Mouse (Mus musculus) forebrain, embryonic 10.5 days (tissue): ENCODE results near the gene Rpl7a. TPM values are rescaled to one million over a fixed set of nuclear protein-coding genes. Genes with fewer than 3 reads are reported as not detected.

Source experiments
- DNase-seq: peaks from one replicate; pipeline ENCODE4 v3.0.0-alpha.2; 2017; ENCODE audit warnings: low spot score; ENCODE audit errors: extremely low spot score
- H3K27ac ChIP-seq: fragments of 300-500 bp; sonication (generic); 2 replicates; pipeline ENCODE4 v1.5.1; 2016; ENCODE audit warnings: mild to moderate bottlenecking
- H3K27me3 ChIP-seq: fragments of 300-500 bp; sonication (generic); 2 replicates; pipeline ENCODE4 v1.6.1; 2016; ENCODE audit warnings: mild to moderate bottlenecking; ENCODE audit not compliant: poor library complexity, severe bottlenecking
- H3K36me3 ChIP-seq: fragments of 300-500 bp; sonication (generic); replicated peaks from 2 replicates; pipeline ENCODE4 v1.6.1; 2016; ENCODE audit warnings: mild to moderate bottlenecking, moderate library complexity
- H3K4me1 ChIP-seq: fragments of 300-500 bp; sonication (generic); 2 replicates; pipeline ENCODE4 v1.6.1; 2016
- H3K4me3 ChIP-seq: fragments of 300-500 bp; sonication (generic); 2 replicates; pipeline ENCODE4 v1.5.1; 2016; ENCODE audit warnings: mild to moderate bottlenecking, moderate library complexity
- H3K9me3 ChIP-seq: fragments of 300-500 bp; sonication (generic); 2 replicates; pipeline ENCODE4 v1.6.1; 2016; ENCODE audit warnings: mild to moderate bottlenecking, moderate library complexity
- WGBS: fragments of 180-500 bp; shearing (Covaris S2); methylation state at CpG from one replicate; pipeline ENCODE4 v1.1.7; 2016; 5-methylcytosine and 5-hydroxymethylcytosine counted together
- polyA plus RNA-seq: library from polyadenylated mRNA; unstranded; fragments of >200 nt; fragmentation: Nextera tagmentation; extraction: Ambion mirVana; gene quantifications from 2 replicates; pipeline ENCODE4 v1.2.1, GENCODE M21; 2016

The Rpl7a gene
- polyA plus RNA-seq, 1 experiment from 2014 or later: 735 TPM

DNA sequence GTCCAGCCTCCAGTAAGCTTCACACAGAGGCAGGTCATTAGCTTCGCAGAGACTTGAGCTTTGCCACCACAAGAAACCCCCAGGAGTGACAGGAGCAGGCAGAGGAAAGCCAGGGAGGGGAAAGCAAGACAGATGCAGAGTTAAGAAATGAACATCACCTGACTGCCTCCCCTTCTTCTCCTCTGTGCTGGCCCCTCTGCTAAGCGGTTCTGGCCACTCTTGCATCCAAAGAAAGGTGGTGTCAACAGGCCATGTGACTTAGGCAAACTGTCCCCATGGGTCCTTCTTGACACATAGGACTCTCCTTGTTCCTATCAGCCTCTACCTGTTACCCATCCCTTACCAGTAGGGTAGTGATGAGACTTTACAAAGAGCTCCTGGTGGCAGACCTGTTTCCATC lies 4.6 kb upstream of the Rpl7a start:
- 88% methylated on average over 2 of the region's 2 CpGs for WGBS
- peaks cover 51% of the 10 kb centered on the region for H3K4me1 ChIP-seq
- H3K27me3 ChIP-seq: no peaks in the 10 kb centered on the region
- H3K36me3 ChIP-seq: peaks cover 50% of the 10 kb centered on the region
- no peak for DNase-seq
- H3K27ac ChIP-seq: no peak overlapping the region
- no peak overlapping the region for H3K4me3 ChIP-seq
- no peaks in the 10 kb centered on the region for H3K9me3 ChIP-seq

DNA sequence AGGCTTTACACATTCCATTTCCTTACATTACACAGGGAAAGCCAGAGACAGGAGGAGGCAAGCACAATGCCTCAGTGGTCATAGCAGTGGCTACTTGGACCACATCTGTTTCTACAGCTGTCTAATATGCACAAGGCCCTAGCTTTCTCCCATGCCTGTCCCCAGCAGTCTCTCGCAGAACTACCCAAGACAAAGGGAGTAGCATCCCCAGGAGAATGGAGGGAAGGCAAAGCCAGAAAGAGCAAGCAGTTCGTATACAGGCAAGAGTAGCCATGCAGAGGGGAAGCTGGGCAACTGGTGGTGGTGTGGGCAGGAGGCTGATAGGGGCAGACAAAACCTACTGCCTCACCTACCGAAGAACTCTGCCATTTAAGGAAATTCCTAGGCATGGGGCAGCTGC lies 4.1 kb upstream of the Rpl7a start:
- Histone ChIP-seq H3K4me3 (no peak overlapping the region), H3K27ac (no peak overlapping the region), H3K4me1 (peaks cover 46% of the 10 kb centered on the region), H3K36me3 (peaks cover 54% of the 10 kb centered on the region), H3K27me3 (no peaks in the 10 kb centered on the region), H3K9me3 (no peaks in the 10 kb centered on the region)
- WGBS: 91% methylated on average over 3 of the region's 3 CpGs
- DNase-seq: no peak

DNA sequence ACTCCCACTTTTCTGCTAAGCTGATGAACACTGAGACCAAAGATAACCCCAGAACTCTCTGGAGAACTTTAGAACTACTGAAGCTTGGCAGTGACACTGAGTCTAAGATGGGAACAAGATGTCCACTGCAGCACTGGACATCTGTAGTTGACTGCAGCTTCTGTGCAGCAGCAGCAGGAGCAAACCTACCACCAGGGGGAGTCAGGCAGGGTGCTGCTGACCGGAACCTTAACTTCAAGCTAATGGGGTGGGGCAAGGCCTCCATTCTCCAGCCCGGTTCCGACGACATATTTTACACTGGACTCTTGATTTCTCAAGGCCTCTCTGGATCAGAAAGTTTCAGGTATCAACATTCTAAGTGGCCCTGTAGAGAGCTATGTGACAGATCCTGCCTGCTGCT lies 3.5 kb upstream of the Rpl7a start:
- peaks cover 46% of the 10 kb centered on the region for H3K4me1 ChIP-seq
- no peak overlapping the region for H3K27ac ChIP-seq
- no peak for DNase-seq
- H3K4me3 ChIP-seq: no peak overlapping the region
- 71% methylated on average over 4 of the region's 4 CpGs for WGBS
- H3K9me3 ChIP-seq: no peaks in the 10 kb centered on the region
- H3K27me3 ChIP-seq: no peaks in the 10 kb centered on the region
- peaks cover 61% of the 10 kb centered on the region for H3K36me3 ChIP-seq

DNA sequence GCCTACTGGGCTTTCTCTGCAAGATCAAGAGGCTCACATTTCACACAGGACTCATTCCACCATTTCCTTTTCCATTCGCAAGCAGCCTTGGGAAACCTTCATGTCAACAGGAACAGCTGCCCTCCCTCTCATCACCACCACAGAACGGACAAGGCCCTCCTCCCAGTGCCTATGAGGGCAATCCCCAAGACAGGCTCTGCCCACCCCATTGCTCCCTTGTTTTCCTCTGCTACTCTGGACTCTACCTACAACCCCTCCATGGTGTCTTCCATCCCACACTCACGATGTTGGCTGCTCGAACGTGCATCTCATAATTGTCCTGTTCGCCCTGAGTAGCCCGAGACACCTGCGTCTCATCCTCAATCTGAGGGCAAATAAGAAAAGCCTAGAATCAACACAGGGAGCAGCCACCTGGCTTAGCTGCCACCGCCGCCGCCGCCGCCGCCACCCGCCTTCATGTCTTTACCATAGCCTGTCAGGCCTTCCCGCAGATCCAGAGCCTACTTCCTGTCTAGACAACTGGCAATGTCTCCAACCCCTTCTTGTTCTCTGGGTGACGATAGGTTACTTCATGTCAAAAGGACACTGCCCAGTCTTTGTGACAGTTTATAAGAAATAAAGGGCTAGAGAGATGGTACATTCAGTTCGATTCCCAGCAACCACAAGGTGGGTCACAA lies 1.7 kb upstream of the Rpl7a start:
- no peak for DNase-seq
- H3K27me3 ChIP-seq: no peaks in the 10 kb centered on the region
- WGBS: 87% methylated on average over 18 of the region's 18 CpGs
- no peaks in the 10 kb centered on the region for H3K9me3 ChIP-seq
- peaks cover 50% of the 10 kb centered on the region for H3K4me1 ChIP-seq
- H3K36me3 ChIP-seq: peaks cover 78% of the 10 kb centered on the region
- peak overlapping the region; percentile 91 for H3K4me3 ChIP-seq
- H3K27ac ChIP-seq: peak overlapping the region; percentile 60; the same call in 1 of the 2 replicates

DNA sequence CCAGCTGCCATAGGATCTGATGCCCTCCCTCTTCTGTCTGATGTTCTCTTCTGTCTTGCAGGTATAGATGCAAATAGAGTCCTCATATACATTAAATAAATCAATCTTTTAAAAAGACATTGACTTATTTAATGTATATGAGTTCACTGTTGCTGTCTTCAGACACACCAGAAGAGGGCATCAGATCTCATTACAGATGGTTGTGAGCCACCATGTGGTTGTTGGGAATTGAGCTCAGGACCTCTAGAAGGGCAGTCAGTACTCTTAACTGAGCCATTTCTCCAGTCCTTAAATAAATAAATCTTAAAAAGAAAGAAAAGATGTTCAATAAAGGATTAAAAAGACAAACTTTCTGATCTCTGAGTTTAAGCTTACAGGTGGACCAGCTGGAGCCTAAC lies 1.2 kb upstream of the Rpl7a start:
- no peaks in the 10 kb centered on the region for H3K9me3 ChIP-seq
- peaks cover 80% of the 10 kb centered on the region for H3K36me3 ChIP-seq
- no peaks in the 10 kb centered on the region for H3K27me3 ChIP-seq
- peak overlapping the region; percentile 91 for H3K4me3 ChIP-seq
- H3K4me1 ChIP-seq: peaks cover 47% of the 10 kb centered on the region
- no peak for DNase-seq
- peak overlapping the region; percentile 92 for H3K27ac ChIP-seq

DNA sequence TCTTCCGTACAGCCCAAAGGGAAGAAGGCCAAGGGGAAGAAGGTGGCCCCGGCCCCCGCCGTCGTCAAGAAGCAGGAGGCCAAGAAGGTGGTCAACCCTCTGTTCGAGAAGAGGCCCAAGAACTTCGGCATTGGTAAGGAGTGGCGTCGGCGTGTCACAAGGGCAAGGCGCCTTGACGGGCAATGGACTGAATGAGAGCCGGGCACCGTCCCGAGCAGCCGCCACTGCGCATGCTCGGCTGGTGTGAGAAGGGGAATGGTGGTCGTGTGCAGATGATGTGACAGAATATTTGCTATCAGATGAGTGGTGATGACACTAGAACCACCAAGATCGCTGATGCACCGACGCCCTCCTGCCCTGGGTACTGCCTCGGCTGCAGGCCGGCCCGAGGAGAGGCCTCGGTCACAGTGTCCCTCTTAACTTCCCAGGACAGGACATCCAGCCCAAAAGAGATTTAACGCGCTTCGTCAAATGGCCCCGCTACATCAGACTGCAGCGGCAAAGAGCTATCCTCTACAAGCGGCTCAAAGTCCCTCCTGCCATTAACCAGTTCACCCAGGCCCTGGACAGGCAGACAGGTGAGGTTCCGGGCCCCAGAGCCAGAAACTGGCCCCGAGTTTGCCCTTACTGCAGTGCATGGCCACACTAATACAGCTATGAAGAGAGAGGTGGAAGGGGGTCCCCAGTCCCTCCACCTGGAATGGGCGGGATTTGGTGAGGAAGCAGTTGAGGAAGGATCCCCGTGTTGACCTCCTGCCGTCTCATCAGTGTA lies 616 bp downstream of the Rpl7a start:
- Histone ChIP-seq H3K27me3 (no peaks in the 10 kb centered on the region), H3K4me3 (peak overlapping the region; percentile 91), H3K4me1 (peaks cover 63% of the 10 kb centered on the region), H3K27ac (peak overlapping the region; percentile 92), H3K9me3 (no peaks in the 10 kb centered on the region), H3K36me3 (peaks cover 68% of the 10 kb centered on the region)
- under 1% methylated on average over 37 of the region's 37 CpGs for WGBS
- peak; percentile 64 for DNase-seq

DNA sequence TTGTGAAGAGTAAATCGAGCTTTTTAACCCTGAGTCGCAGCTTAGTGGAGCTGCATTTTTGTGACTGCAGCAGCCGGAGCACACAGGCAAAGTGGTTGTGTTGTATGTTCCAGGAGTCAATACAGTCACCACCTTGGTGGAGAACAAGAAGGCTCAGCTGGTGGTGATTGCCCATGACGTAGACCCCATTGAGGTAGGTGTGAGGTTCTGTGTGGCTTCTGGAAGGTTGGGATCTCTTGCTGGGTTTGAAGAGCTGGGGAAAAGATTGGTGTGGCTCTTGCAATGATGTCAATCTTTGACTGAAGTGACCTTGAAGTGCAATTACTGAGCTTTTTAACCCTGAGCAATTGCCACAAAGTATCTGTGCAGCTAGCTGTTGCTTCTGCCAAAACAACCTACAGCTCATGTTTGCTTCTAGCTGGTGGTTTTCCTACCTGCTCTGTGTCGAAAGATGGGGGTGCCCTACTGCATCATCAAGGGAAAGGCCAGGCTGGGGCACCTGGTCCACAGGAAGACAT lies 1.7 kb downstream of the Rpl7a start:
- Histone ChIP-seq H3K27ac (peak overlapping the region; percentile 92; the same call in 1 of the 2 replicates), H3K27me3 (no peaks in the 10 kb centered on the region), H3K4me1 (peaks cover 75% of the 10 kb centered on the region), H3K36me3 (peaks cover 59% of the 10 kb centered on the region), H3K9me3 (no peaks in the 10 kb centered on the region), H3K4me3 (peak overlapping the region; percentile 91)
- WGBS: 75% methylated on average over 5 of the region's 5 CpGs
- DNase-seq: no peak

DNA sequence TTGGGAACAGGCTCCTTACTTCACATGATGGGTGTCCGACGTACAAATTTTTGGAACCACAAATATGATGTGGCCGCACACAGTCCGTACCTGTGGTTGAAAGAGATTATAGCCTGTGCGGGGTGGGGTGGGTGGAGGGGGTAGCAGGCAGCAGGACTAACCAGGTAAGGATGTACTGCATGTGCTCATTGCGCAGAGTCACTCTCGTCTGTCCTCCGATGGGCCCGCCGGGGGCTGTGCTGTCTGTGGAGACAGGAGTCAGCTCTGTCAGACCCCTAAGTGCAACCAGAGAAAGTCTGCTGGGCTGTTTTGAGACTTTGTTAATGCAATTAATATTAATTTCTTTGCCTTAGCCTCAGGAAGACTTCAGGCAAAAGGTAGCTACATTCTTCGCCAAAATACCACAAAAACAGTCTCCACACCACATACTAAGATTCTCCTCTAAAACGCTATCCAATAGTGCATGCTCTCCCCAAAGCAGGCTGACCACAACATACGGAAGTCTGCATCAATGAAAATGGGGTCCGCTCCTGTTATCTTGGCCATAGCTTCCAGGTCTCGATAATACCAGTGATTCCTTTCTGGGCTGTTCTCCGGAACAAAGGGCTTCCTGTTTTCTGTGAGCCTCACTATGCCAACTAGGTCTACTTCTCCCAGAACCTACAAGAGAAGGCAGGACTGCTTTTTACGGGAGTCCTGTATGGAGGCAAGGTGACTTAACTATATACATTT lies 3.0 kb downstream of the Rpl7a start:
- Histone ChIP-seq H3K4me1 (peaks cover 76% of the 10 kb centered on the region), H3K36me3 (peaks cover 59% of the 10 kb centered on the region), H3K27me3 (no peaks in the 10 kb centered on the region), H3K9me3 (no peaks in the 10 kb centered on the region), H3K27ac (no peak overlapping the region), H3K4me3 (peak overlapping the region; percentile 73; the same call in 1 of the 2 replicates)
- no peak for DNase-seq
- 84% methylated on average over 17 of the region's 17 CpGs for WGBS

DNA sequence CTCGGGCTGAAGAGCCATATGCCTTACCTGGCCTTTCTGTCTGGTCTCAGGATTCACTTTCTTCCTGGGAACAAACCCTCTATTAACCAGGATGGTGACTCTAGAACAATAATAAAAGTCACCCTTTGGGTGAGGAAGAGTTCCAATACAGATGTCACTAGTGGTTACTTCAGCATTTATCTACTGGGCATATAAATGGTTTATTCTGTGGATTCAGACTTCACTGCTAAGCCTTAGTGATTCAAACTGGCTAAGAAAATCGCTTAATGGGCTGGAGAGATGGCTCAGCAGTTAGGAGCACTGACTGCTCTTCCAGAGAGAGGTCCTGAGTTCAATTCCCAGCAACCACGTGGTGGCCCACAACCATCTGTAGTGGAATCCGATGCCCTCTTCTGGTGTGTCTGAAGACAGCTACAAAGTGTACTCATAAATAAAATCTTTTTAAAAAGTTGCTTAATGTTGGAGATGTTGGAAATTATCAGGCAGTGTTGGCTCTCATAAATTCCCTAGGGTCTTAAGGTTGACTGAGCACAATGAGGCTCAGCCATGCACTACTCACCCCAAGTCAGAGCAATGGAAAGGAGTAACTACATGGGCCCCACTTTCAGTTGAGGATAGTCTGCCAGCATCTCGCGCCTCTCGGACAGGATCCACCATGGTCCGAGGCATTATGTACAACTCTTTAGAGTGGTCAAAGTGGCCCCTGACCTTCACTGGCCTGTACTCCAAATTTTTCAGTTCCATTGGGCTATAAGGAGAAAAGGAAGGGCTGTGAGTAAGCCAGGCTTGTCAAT lies 3.8 kb downstream of the Rpl7a start:
- Histone ChIP-seq H3K36me3 (peaks cover 62% of the 10 kb centered on the region), H3K4me1 (peaks cover 68% of the 10 kb centered on the region), H3K4me3 (peak overlapping the region; percentile 73), H3K27me3 (no peaks in the 10 kb centered on the region), H3K27ac (no peak overlapping the region), H3K9me3 (no peaks in the 10 kb centered on the region)
- no peak for DNase-seq
- 69% methylated on average over 8 of the region's 8 CpGs for WGBS

DNA sequence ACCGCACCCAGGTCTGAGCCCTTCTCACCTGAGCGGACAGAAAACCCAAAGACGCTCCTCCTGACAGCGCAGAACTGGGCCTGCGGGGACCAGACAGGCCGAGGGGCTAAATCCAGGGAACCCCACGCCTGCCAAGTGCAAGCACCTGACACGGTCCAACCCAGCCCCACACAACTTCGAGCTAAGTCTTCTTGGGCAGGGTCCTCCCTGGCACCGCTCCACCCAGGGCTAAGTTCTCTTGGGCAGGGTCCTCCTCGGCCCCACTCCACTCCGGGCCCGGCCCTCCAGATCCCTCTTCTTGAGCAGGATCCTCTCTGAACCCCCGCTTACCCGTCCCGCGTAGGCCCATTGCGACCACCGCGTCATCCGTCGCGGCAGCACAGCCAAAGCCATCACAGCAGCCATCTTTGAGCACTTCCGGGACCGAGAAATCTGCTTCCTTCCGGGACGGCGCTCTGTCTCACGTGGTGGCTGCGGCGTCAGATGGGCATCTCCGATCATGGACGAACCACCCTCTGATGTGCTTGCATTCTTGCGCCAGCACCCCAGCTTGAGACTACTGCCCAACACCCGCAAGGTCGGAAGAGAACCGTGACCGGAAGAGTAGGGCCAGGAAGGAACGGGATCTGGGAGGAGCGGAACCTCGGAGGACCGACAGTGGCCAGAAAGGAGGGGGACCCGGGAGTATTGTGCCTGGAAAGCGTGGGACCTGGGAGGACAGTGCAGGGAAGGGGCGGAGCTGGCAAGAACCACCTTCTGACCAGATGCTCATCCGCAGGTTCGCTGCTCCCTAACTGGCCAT lies 5.6 kb downstream of the Rpl7a start, which contains the start of the genes Surf2 and Surf1:
Surf2 (plus strand) TSS at position 441 of the 802 bp plus-strand sequence.
Surf1 (minus strand) TSS at position 604 of the 802 bp plus-strand sequence.
- H3K36me3 ChIP-seq: peaks cover 78% of the 10 kb centered on the region
- peak within 1 kb of the TSS; percentile 73 for H3K4me3 ChIP-seq
- 2% methylated on average over 47 of the region's 47 CpGs for WGBS
- peak; percentile 84 for DNase-seq
- no peaks in the 10 kb centered on the region for H3K9me3 ChIP-seq
- H3K27ac ChIP-seq: peak within 1 kb of the TSS; percentile 86
- H3K27me3 ChIP-seq: no peaks in the 10 kb centered on the region
- H3K4me1 ChIP-seq: peaks cover 61% of the 10 kb centered on the region

DNA sequence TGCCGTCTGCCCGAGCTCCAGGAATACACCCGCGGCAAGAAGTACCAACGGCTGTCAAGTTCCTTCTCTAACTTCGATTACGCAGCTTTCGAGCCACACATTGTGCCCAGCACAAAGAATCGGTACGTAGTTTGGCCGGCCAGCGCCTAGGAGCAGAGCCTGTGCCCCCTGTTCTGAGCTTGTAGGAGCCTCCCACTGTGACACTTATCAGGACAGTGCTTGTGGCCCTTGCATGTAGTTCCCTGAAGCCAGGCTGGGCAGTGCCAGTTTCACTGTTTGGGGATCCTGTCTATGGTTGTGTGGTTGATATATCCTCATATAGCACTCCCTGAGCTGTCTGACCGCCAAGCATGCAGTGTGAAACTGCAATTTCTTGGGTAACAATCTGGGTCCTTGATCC lies 6.2 kb downstream of the Rpl7a start:
- H3K36me3 ChIP-seq: peaks cover 78% of the 10 kb centered on the region
- H3K4me3 ChIP-seq: peak overlapping the region; percentile 73
- 4% methylated on average over 13 of the region's 13 CpGs for WGBS
- H3K4me1 ChIP-seq: peaks cover 58% of the 10 kb centered on the region
- no peaks in the 10 kb centered on the region for H3K9me3 ChIP-seq
- peak overlapping the region; percentile 86 for H3K27ac ChIP-seq
- no peaks in the 10 kb centered on the region for H3K27me3 ChIP-seq
- DNase-seq: no peak
